Mouse (Mus musculus): ENCODE results near the gene Zfp940.
"Not testable (repeated sequence)": the region's sequence is repeated elsewhere in the genome, so short reads cannot be mapped to it uniquely, and the experiment has no call there.

Zfp940 gene

GRCm38 (mm10) chr7:29853219-29853842, at the start of gene Zfp940:
TSS of gene Zfp940 (minus strand) at chr7:29853669.
- peak; percentile 90 for DNase-seq

GRCm38 (mm10) chr7:29898351-29898750, 44.9 kb upstream of the Zfp940 start:
- no peak for DNase-seq

- no peak for DNase-seq
Observed at GRCm38 (mm10) chr7:29892756-29893155, 39.3 kb upstream of the Zfp940 start.

- DNase-seq = no peak
Observed at GRCm38 (mm10) chr7:29890501-29890900, 37.0 kb upstream of the Zfp940 start.

- DNase-seq = no peak
Observed at GRCm38 (mm10) chr7:29880916-29881315, 27.4 kb upstream of the Zfp940 start.

GRCm38 (mm10) chr7:29880056-29880455, 26.6 kb upstream of the Zfp940 start:
- DNase-seq = no peak

- DNase-seq = not testable (repeated sequence)
Observed at GRCm38 (mm10) chr7:29877561-29877960, 24.1 kb upstream of the Zfp940 start.

GRCm38 (mm10) chr7:29874256-29874655, 20.8 kb upstream of the Zfp940 start:
- no peak for DNase-seq

GRCm38 (mm10) chr7:29861660-29862059, 8.2 kb upstream of the Zfp940 start:
- no peak for DNase-seq

GRCm38 (mm10) chr7:29859532-29860517, 6.4 kb upstream of the Zfp940 start, which contains the start of gene Zfp420:
TSS of gene Zfp420 (plus strand) at chr7:29859979.
- peak; percentile 93 for DNase-seq

GRCm38 (mm10) chr7:29852831-29853218, 644 bp downstream of the Zfp940 start:
- DNase-seq = no peak

- DNase-seq = no peak
Observed at GRCm38 (mm10) chr7:29844616-29845015, 8.9 kb downstream of the Zfp940 start.

GRCm38 (mm10) chr7:29842105-29842504, 11.4 kb downstream of the Zfp940 start:
- DNase-seq = no peak

- no peak for DNase-seq
Observed at GRCm38 (mm10) chr7:29839256-29839655, 14.2 kb downstream of the Zfp940 start.

GRCm38 (mm10) chr7:29836816-29837215, 16.7 kb downstream of the Zfp940 start:
- no peak for DNase-seq

- no peak for DNase-seq
Observed at GRCm38 (mm10) chr7:29829804-29830203, 23.7 kb downstream of the Zfp940 start.

GRCm38 (mm10) chr7:29828001-29828400, 25.5 kb downstream of the Zfp940 start:
- DNase-seq = peak; percentile 21

GRCm38 (mm10) chr7:29818619-29819254, 34.7 kb downstream of the Zfp940 start:
- DNase-seq = peak; percentile 84

GRCm38 (mm10) chr7:29815910-29816429, 37.5 kb downstream of the Zfp940 start, which contains the start of gene Zfp790:
TSS of gene Zfp790 (plus strand) at chr7:29816114.
- peak; percentile 94 for DNase-seq

- no peak for DNase-seq
Observed at GRCm38 (mm10) chr7:29815061-29815784, 38.2 kb downstream of the Zfp940 start.

GRCm38 (mm10) chr7:29814381-29814780, 39.1 kb downstream of the Zfp940 start:
- no peak for DNase-seq

GRCm38 (mm10) chr7:29812244-29812643, 41.2 kb downstream of the Zfp940 start:
- no peak for DNase-seq
